Mouse (Mus musculus) neural tube, embryonic 13.5 days (tissue): ENCODE data around the gene Mtf2. TPM values are rescaled to one million over a fixed set of nuclear protein-coding genes. Genes with fewer than 3 reads are reported as not detected.
"Not testable (repeated sequence)": the region's sequence is repeated elsewhere in the genome, so short reads cannot be mapped to it uniquely, and the experiment has no call there.

Experiments
- ATAC-seq: fragments of 200-750 bp; cut with Nextera tagmentation; 2 replicates; pipeline ENCODE4 v1.8.0; 2017; ENCODE audit warnings: low read depth, mild to moderate bottlenecking, moderate TSS enrichment, moderate library complexity
- H3K27ac ChIP-seq: fragments of 300-500 bp; sonication (generic); replicated peaks from 2 replicates; pipeline ENCODE4 v1.5.1; 2015; ENCODE audit warnings: moderate library complexity, mild to moderate bottlenecking, inconsistent platforms
- H3K27me3 ChIP-seq: fragments of 300-500 bp; sonication (generic); 2 replicates; pipeline ENCODE4 v1.6.1; 2015; ENCODE audit warnings: mild to moderate bottlenecking, inconsistent platforms
- H3K36me3 ChIP-seq: fragments of 300-500 bp; sonication (generic); 2 replicates; pipeline ENCODE4 v1.6.1; 2015; ENCODE audit warnings: mild to moderate bottlenecking, inconsistent platforms
- H3K4me1 ChIP-seq: fragments of 300-500 bp; sonication (generic); replicated peaks from 2 replicates; pipeline ENCODE4 v1.6.1; 2015; ENCODE audit warnings: inconsistent platforms
- H3K4me2 ChIP-seq: fragments of 300-500 bp; sonication (generic); 2 replicates; pipeline ENCODE4 v1.6.1; 2015; ENCODE audit warnings: inconsistent platforms, mild to moderate bottlenecking, moderate library complexity
- H3K4me3 ChIP-seq: fragments of 300-500 bp; sonication (generic); 2 replicates; pipeline ENCODE4 v1.5.1; 2015; ENCODE audit warnings: mild to moderate bottlenecking, inconsistent platforms
- H3K9ac ChIP-seq: fragments of 300-500 bp; sonication (generic); 2 replicates; pipeline ENCODE4 v1.6.1; 2015; ENCODE audit warnings: moderate library complexity, mild to moderate bottlenecking, inconsistent platforms
- H3K9me3 ChIP-seq: fragments of 300-500 bp; sonication (generic); 2 replicates; pipeline ENCODE4 v1.6.1; 2016; ENCODE audit warnings: inconsistent platforms
- WGBS: fragments of 180-500 bp; shearing (Covaris S2); methylation state at CpG from one replicate; pipeline ENCODE4 v1.1.7; 2015; 5-methylcytosine and 5-hydroxymethylcytosine counted together
- polyA plus RNA-seq: library from polyadenylated mRNA; unstranded; fragments of >200 nt; fragmentation: Nextera tagmentation; extraction: Ambion mirVana; gene quantifications from 2 replicates; pipeline ENCODE4 v1.2.1, GENCODE M21; 2015

Mtf2 gene
- polyA plus RNA-seq, 1 experiment from 2014 or later: 106 TPM

DNA sequence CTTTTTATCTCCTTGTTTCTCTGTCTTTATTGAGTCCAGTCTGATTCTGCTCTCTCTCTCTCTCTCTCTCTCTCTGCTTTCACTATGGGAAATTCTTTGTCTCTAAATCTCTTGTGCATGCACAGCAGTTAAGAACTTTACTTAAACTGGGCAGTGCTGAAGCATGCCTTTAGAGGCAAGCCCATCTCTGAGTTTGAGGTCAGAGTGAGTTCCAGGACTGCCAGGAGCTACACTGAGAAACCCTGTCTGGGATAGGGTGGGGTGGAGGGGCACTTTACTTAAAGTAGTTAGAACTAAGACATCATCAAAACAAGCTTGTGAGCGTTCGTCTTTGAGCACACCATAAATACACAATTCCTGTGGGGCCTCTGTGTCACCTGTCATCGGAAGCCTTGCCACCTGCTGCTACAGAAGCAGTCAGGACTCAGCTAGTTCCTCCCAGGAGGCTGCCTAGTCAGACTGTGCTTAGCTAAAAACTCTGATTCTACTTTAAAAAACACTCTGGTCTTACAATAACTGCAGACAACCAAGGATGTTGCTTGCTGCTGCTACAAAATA, 15.7 kb upstream of the Mtf2 start:
- Histone ChIP-seq H3K4me2 (no peak overlapping the region), H3K36me3 (no peaks in the 10 kb centered on the region), H3K27me3 (no peaks in the 10 kb centered on the region), H3K27ac (no peak overlapping the region), H3K4me1 (no peaks in the 10 kb centered on the region), H3K9ac (no peak overlapping the region), H3K9me3 (no peaks in the 10 kb centered on the region), H3K4me3 (no peak overlapping the region)
- no peak for ATAC-seq
- 2% methylated on average over 3 of the region's 3 CpGs for WGBS

DNA sequence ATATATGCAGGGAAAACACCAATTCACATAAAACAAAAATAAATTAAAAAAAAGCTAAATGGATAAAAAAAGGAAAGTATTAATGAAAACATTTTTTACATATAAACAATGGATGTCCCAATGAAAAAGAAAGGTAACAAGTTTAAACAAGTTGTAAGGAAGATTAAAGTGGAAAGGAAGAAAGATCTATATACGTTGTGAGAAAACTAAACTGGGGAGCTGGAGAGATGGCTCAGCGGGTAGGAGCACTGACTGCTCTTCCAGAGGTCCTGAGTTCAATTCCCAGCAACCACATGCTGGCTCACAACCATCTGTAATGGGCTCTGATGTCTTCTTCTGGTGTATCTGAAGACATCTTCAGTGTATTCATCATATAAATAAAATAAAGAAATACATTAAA, 14.4 kb upstream of the Mtf2 start:
- no peak overlapping the region for H3K9ac ChIP-seq
- no peak overlapping the region for H3K27ac ChIP-seq
- no peak for ATAC-seq
- H3K4me1 ChIP-seq: no peaks in the 10 kb centered on the region
- WGBS: 97% methylated on average over 2 of the region's 2 CpGs
- no peak overlapping the region for H3K4me3 ChIP-seq
- no peaks in the 10 kb centered on the region for H3K36me3 ChIP-seq
- no peaks in the 10 kb centered on the region for H3K27me3 ChIP-seq
- no peak overlapping the region for H3K4me2 ChIP-seq
- no peaks in the 10 kb centered on the region for H3K9me3 ChIP-seq

DNA sequence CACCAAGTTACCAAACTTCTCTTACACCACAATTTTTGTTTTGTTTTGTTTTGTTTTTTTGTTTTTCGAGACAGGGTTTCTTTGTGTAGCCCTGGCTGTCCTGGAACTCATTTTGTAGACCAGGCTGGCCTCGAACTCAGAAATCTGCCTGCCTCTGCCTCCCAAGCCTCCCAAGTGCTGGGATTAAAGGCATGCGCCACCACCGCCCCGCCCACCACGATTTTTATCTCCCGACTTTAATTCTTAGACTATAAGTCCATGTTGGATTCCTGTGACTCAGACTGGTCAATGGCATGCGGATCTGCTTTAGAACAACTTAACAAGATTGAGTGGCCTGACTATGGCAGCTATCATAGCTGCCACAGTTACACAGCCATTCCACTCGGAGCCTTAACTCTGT, 13.7 kb upstream of the Mtf2 start:
- not testable (repeated sequence) for H3K9me3 ChIP-seq, H3K9ac ChIP-seq, H3K36me3 ChIP-seq, H3K27me3 ChIP-seq, ATAC-seq, H3K4me1 ChIP-seq, H3K4me3 ChIP-seq, H3K27ac ChIP-seq, H3K4me2 ChIP-seq
- 88% methylated on average over 9 of the region's 9 CpGs for WGBS

DNA sequence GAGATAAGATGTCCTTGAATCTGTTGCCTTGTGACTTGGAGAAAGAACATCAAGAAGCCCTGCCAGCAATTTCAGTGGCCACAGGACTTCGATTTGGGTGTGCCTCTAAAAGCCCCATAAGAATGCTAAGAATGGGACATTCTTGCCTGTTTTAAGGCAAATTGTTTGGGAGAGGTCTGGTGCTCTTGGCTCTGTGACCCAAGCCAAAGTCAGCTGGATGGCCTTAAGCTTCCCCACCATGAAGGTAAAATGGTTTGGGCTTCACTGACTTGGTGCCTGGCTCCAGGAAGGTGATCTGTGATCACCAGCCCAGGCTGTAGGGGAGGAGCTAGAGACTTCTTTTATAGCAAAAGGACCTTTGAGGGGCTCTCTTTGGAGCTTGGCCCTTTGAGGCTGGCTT, 13.3 kb upstream of the Mtf2 start:
- no peak for ATAC-seq
- H3K4me1 ChIP-seq: no peaks in the 10 kb centered on the region
- no peaks in the 10 kb centered on the region for H3K9me3 ChIP-seq
- H3K27me3 ChIP-seq: no peaks in the 10 kb centered on the region
- no peak overlapping the region for H3K4me2 ChIP-seq
- no peak overlapping the region for H3K9ac ChIP-seq
- H3K27ac ChIP-seq: no peak overlapping the region
- no peaks in the 10 kb centered on the region for H3K36me3 ChIP-seq
- WGBS: 71% methylated on average over 1 of the region's 1 CpGs
- no peak overlapping the region for H3K4me3 ChIP-seq

DNA sequence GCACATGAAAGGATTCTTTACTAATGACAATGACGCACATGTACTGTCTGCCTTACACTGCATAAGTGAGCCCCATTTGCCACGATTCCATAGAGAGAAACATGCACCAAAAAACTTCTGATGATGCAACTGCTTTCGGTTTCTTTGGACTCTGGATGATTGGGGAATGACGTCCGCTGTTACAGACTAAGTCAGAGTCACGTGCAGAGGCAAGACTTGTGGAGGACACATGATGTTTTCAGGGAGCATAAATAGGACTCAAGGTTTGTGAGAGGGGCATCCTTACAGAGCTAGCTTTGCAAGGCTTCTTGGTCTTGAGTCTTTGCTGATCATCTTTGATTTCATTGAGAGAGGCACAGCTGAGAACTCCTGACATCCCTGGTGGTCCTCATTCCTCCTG, 11.9 kb upstream of the Mtf2 start:
- ATAC-seq: no peak
- Histone ChIP-seq H3K4me3 (no peak overlapping the region), H3K27me3 (no peaks in the 10 kb centered on the region), H3K4me2 (no peak overlapping the region), H3K9me3 (no peaks in the 10 kb centered on the region), H3K27ac (no peak overlapping the region), H3K36me3 (no peaks in the 10 kb centered on the region), H3K9ac (no peak overlapping the region), H3K4me1 (no peaks in the 10 kb centered on the region)
- 91% methylated on average over 6 of the region's 6 CpGs for whole genome bisulfite sequencing

DNA sequence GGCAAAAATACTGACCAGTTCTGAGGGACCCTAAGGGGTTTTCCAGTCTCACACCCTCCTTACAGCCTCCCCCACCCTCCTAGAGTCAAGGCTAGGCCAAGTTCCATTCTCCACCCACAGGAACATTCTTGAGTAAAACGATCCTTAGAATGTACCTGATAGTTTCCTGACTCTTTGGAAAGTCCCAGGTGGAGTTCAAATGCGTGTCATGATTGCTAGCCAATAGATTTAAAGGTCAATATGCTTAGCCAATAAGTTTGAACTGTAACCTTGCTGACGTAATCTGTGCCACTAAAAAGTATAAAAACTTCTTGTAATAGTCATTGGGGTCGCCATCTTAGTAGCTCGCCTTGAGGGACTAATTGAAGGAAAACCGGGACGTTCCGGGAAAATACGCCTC, 5.1 kb upstream of the Mtf2 start:
- H3K4me3 ChIP-seq: no peak overlapping the region
- H3K4me1 ChIP-seq: no peaks in the 10 kb centered on the region; the same call in 1 of the 2 replicates
- ATAC-seq: no peak
- no peaks in the 10 kb centered on the region for H3K9me3 ChIP-seq
- no peak overlapping the region for H3K9ac ChIP-seq
- H3K4me2 ChIP-seq: no peak overlapping the region
- no peak overlapping the region for H3K27ac ChIP-seq
- 94% methylated on average over 9 of the region's 9 CpGs for WGBS
- H3K36me3 ChIP-seq: no peaks in the 10 kb centered on the region
- H3K27me3 ChIP-seq: no peaks in the 10 kb centered on the region

DNA sequence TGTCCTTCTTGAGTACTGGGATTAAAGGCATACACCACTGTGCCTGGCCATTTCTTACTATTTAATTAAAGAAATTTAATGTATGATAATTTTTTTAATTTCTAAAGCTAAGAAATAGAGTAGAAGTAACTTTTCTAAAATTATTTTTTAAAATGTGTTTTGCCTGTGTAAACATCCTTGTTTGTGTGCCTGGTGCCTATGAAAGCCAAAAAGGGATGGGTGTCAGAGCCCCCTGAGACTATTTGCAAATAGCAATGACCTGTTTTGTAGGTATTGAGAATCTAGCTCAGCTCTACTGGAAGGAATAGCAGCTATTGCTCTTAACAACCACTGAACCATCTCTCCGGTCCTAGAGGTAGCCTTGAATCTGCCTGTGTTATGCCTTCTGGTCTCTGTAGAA, 6.8 kb downstream of the Mtf2 start:
- WGBS: 92% methylated on average over 1 of the region's 1 CpGs
- no peak overlapping the region for H3K4me3 ChIP-seq
- H3K4me1 ChIP-seq: peaks cover 19% of the 10 kb centered on the region
- no peaks in the 10 kb centered on the region for H3K27me3 ChIP-seq
- H3K4me2 ChIP-seq: no peak overlapping the region
- H3K36me3 ChIP-seq: peaks cover 80% of the 10 kb centered on the region
- ATAC-seq: no peak
- H3K9ac ChIP-seq: no peak overlapping the region
- H3K27ac ChIP-seq: no peak overlapping the region
- H3K9me3 ChIP-seq: no peaks in the 10 kb centered on the region

DNA sequence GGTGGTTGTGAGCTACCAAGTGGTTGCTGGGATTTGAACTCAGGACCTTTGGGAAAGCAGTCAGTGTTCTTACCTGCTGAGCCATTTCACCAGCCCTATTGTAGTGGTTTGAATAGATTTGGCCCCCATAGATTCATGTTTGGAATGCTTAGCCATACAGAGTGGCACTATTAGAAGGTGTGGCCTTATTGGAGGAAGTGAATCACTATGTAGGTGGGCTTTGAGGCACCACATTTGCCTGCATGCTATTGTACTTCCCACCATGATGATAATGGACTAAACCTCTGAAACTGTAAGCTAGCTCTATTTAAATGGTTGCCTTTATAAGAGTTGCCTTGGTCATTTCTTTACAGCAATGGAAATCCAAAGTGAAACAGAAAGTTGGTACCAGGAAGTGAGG, 10.8 kb downstream of the Mtf2 start:
- Histone ChIP-seq H3K9me3 (no peaks in the 10 kb centered on the region), H3K4me3 (no peak overlapping the region), H3K27ac (no peak overlapping the region), H3K27me3 (no peaks in the 10 kb centered on the region), H3K4me2 (no peak overlapping the region), H3K36me3 (peaks cover 66% of the 10 kb centered on the region), H3K9ac (no peak overlapping the region), H3K4me1 (no peaks in the 10 kb centered on the region)
- ATAC-seq: no peak

DNA sequence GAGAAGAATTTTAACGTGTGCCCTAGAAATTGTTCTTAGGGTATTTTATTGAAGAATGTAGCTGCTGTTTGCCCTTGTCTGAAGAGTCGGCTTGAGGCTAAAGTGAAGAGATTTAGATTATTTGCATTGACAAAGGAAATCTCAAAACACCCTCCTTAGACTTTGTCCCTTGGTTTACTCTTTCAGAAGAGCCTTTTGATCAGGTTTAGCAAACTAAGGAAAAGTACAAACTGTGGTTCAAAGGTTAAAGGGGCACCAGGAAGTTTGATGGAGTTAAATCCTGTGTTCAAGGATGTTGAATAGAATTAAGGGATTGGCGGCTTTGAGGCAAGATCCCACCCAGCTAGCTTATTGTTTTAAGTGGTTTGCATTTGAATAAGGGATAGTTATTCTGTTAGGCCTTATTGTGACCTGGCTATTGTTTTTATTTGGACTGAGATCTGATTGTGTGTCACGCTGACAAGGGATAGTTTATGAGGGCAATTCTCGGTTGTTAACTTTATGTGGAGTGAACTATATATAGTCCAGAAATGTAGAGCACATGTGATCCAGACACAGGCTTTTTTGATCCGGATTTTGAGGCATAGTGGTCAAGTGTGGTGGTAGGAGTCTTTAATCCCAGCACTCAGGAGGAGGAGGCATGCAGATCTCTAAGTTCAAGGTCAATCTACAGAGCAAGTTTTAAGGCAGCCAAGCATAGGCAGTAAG, 11.5 kb downstream of the Mtf2 start:
- Histone ChIP-seq H3K27ac (no peak overlapping the region), H3K36me3 (peaks cover 63% of the 10 kb centered on the region), H3K4me2 (no peak overlapping the region), H3K4me3 (no peak overlapping the region), H3K9me3 (no peaks in the 10 kb centered on the region), H3K27me3 (no peaks in the 10 kb centered on the region), H3K4me1 (no peaks in the 10 kb centered on the region), H3K9ac (no peak overlapping the region)
- ATAC-seq: no peak
- WGBS: 47% methylated on average over 6 of the region's 6 CpGs

DNA sequence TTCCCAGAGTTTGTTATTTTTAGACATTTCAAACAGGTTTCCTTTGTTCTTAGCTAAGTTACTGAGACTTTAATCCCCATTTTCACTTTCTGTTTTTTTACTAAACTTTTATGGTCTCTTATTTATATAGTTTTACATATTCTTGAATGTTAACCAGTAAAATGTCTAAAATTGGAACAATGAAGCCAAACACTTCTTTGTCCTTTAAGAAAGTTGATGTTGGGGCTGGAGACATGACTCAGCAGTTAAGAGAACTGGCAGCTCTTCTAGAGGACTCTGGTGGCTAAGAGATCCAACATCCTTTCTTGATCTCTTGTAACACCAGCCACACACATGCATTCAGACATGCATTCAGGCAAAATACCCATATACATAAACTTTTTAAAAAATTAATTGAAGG, 14.1 kb downstream of the Mtf2 start:
- H3K27ac ChIP-seq: no peak overlapping the region
- H3K4me1 ChIP-seq: no peaks in the 10 kb centered on the region
- no peak overlapping the region for H3K4me2 ChIP-seq
- H3K36me3 ChIP-seq: peaks cover 60% of the 10 kb centered on the region
- no peaks in the 10 kb centered on the region for H3K27me3 ChIP-seq
- ATAC-seq: no peak
- no peak overlapping the region for H3K9ac ChIP-seq
- H3K4me3 ChIP-seq: no peak overlapping the region
- H3K9me3 ChIP-seq: no peaks in the 10 kb centered on the region

DNA sequence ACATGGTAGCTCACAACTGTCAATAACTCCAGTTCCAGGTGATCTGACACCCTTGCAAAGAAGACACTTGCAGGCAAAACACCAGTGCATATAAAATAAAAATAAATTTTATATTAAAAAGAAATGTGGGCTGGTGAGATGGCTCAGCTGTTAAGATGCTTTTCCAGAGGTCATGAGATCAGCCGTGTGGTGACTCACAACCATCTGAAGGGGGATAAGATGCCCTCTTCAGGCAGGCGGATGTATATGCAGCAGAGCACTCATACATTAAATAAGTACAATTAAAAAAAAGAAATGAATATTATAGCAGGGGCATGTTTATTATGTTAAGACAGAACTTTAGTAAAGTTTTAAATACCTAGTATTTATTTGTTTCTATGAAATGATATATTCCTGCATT, 16.9 kb downstream of the Mtf2 start:
- H3K27me3 ChIP-seq: no peaks in the 10 kb centered on the region
- no peak overlapping the region for H3K9ac ChIP-seq
- no peak overlapping the region for H3K27ac ChIP-seq
- 54% methylated on average over 2 of the region's 2 CpGs for WGBS
- no peak for ATAC-seq
- H3K9me3 ChIP-seq: no peaks in the 10 kb centered on the region
- H3K4me3 ChIP-seq: no peak overlapping the region
- H3K4me2 ChIP-seq: no peak overlapping the region
- peaks cover 57% of the 10 kb centered on the region for H3K36me3 ChIP-seq
- no peaks in the 10 kb centered on the region for H3K4me1 ChIP-seq

DNA sequence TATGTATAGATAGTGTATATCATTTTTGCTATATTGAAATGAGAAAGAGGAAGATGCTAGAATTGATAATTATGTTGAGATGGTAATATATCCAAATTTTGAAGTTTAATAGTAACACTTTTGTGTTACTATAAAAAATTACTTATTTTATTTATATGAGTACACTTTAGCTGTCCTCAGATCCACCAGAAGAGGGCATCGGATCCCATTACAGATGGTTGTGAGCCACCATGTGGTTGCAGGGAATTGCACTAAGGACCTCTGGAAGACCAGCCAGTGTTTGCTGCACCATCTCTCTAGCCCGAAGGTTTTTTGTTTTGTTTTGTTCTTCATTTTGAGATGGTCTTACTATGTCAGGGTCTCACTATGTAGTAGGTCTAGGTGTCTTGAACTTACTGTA, 20.0 kb downstream of the Mtf2 start:
- Histone ChIP-seq H3K27ac (no peak overlapping the region), H3K4me2 (no peak overlapping the region), H3K36me3 (peaks cover 67% of the 10 kb centered on the region), H3K4me3 (no peak overlapping the region), H3K4me1 (no peaks in the 10 kb centered on the region), H3K9ac (no peak overlapping the region), H3K9me3 (no peaks in the 10 kb centered on the region), H3K27me3 (no peaks in the 10 kb centered on the region)
- WGBS: 98% methylated on average over 2 of the region's 2 CpGs
- ATAC-seq: no peak

DNA sequence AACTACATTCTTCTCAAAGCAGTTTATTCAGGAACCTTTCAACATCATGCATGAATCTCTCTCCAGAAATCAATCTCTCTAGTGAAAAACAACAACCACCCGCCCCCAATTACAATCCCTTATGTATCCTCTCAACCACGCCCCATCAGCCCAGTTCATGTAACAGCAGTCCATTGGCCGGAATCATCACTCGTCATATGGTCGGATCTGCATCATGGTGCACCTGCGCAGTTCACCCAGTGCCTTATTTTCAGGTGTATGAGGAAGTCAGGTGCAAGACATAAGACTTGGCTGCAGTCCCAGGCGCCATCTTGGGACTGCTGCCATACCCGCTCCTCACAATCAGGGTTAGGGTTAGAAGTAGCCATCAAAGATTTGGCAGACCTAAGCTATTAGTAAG, 27.3 kb downstream of the Mtf2 start:
- not testable (repeated sequence) for H3K4me2 ChIP-seq, H3K4me3 ChIP-seq, ATAC-seq, H3K27ac ChIP-seq, H3K9me3 ChIP-seq, H3K27me3 ChIP-seq, H3K9ac ChIP-seq, H3K4me1 ChIP-seq
- 93% methylated on average over 8 of the region's 8 CpGs for WGBS
- H3K36me3 ChIP-seq: peaks cover 71% of the 10 kb centered on the region
